Mouse (Mus musculus) brown adipose tissue, adult 24 weeks (tissue): ENCODE measurements around the gene Adora1. TPM values are rescaled to one million over a fixed set of nuclear protein-coding genes. Genes with fewer than 3 reads are reported as not detected.

ENCODE experiments used
- H3K27ac ChIP-seq: fragments of 200-500 bp; replicated peaks from 2 replicates; pipeline ENCODE4 v1.5.1; 2012; ENCODE audit warnings: low read depth, mild to moderate bottlenecking, low read length
- H3K4me1 ChIP-seq: fragments of 200-500 bp; 2 replicates; pipeline ENCODE4 v1.6.1; 2012; ENCODE audit warnings: low read length, mixed read lengths; ENCODE audit not compliant: control insufficient read depth, insufficient read depth, insufficient read length
- H3K4me3 ChIP-seq: fragments of 200-500 bp; 2 replicates; pipeline ENCODE4 v1.5.1; 2012; ENCODE audit warnings: low read depth, mild to moderate bottlenecking, low read length, moderate library complexity; ENCODE audit not compliant: insufficient read depth
- polyA plus RNA-seq: library from polyadenylated mRNA; stranded (reverse); fragments of >200 nt; gene quantifications from 2 replicates; pipeline ENCODE4 v1.2.4, GENCODE M21; 2012; ENCODE audit not compliant: missing spikeins, insufficient read depth, insufficient read length

Adora1 gene
- polyA plus RNA-seq, 1 experiment: 67.9 TPM

DNA sequence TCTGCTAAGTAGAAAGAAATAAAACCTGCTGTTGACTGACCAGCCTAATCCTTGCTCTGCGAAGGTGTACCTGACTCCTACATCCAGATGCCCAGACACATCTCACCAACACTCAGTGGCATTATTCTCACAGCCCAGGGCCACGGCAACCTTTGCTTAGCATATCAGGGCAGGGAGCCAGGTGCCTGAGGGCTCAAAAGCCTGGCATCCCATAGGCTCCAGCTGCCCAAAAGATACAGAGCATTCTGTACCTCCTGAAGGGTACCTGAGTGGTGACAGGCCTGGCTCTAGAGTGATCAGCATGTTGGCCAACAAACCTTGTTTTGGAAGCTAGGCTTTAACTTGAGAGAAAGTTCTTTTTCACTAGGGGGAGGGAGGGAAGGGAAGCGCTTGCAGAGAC is 4.0 kb downstream of the Adora1 start:
- peak overlapping the region; percentile 49 for H3K27ac ChIP-seq
- H3K4me1 ChIP-seq: peaks cover 16% of the 10 kb centered on the region
- no peak overlapping the region for H3K4me3 ChIP-seq

GRCm38 (mm10) chr1:134230638-134231228 is 4.5 kb downstream of the Adora1 start:
- Histone ChIP-seq H3K27ac (peak overlapping the region; percentile 49), H3K4me1 (peaks cover 16% of the 10 kb centered on the region)

DNA sequence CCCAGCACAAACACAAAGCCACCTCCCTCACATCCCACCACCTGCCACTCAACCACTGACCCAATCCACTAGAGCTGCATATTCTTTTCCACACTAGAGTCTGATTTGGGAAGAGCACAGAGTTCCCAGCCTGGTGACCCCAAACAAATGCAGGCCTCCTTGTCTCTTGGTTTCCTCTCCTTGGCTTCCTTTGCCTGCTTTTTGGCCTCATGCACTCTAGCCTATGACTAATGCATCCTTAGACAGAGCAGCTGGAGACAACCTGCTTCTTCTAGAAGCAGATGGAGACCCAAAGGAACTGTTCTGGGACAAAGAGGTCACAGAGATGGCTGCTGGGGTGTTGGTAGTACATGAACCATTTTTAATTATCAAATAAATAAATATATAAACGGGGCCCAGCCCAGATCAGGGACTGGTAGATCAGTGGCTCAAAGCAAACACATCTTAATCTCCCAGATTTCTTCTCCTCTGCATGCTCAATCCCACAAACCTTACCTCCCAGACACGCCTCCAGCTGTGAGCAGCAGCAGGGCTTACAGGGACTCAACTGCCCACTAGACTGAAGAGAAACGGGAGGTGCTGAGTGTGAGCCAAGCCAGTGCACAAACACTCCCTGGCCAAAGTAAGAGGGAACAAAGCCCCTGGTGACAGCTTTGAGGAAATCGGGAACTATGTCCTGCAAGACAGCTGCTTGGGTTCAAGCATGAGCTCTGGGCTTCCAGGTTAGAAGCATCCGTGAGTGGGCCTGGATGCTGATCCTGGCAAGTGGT is 5.2 kb downstream of the Adora1 start:
- Histone ChIP-seq H3K27ac (no peak overlapping the region), H3K4me1 (peaks cover 16% of the 10 kb centered on the region), H3K4me3 (no peak overlapping the region)

More at GRCm38 (mm10) chr1:134230638-134231228, 4.5 kb downstream of the Adora1 start:
- no peak overlapping the region for H3K4me3 ChIP-seq

GRCm38 (mm10) chr1:134226739-134227138 is 8.5 kb downstream of the Adora1 start:
- Histone ChIP-seq H3K27ac (no peak overlapping the region), H3K4me3 (no peak overlapping the region), H3K4me1 (peaks cover 20% of the 10 kb centered on the region)

- H3K4me1 ChIP-seq: peaks cover 17% of the 10 kb centered on the region
- H3K4me3 ChIP-seq: no peak overlapping the region
- no peak overlapping the region for H3K27ac ChIP-seq
Observed at GRCm38 (mm10) chr1:134225375-134225774, 9.9 kb downstream of the Adora1 start.

- no peak overlapping the region for H3K27ac ChIP-seq
Observed at GRCm38 (mm10) chr1:134224649-134225227, 10.5 kb downstream of the Adora1 start.

DNA sequence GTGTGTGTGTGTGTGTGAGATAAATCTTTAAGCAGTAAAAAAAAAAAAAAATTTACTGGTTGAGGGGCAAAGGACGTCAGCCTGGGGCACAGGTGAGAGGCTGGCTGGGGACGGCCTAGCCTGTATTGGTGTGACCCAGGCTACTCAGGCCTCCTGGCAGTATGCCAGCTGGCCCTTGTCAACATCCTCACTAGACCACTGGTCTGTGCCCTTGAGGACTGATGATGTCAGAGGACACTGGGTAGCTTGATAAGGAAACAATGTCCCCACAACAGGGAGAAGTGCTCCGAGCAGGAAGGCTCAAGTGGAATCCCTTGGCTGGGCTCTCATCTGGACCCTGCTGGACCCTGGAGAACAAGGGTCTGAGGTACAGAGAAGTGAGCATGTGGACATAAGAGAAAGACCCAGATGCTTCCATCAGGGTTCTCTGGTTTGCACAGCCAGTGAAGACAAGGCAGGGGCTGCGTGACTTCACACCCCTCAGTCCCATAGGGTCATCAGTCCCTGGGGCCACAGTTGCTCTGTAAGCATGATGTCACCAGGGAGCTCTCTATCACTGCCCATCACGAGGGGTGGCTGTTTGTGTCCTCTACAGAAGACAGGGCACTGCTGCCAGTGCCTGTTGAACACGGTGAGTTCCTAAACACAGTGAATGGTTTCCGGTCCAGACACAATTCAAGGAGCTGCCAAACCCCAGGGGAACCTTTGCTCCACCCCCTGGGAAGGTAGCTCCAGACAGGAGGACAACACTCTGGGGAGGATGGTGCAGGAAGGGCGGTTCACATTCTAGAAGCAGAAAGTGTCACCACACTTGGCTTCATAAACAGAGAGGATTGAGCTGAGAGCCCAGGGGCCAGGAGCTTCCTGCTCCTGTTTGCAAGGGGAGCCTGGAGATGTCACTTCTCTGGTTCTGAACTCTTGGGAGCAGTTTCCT is 12.8 kb downstream of the Adora1 start:
- Histone ChIP-seq H3K27ac (peak overlapping the region; percentile 9; the same call in 1 of the 2 replicates), H3K4me1 (peaks cover 9% of the 10 kb centered on the region), H3K4me3 (no peak overlapping the region)

More at GRCm38 (mm10) chr1:134224649-134225227, 10.5 kb downstream of the Adora1 start:
- H3K4me1 ChIP-seq: peaks cover 15% of the 10 kb centered on the region
- H3K4me3 ChIP-seq: no peak overlapping the region

GRCm38 (mm10) chr1:134221172-134221571 is 14.1 kb downstream of the Adora1 start:
- H3K27ac ChIP-seq: 0 out of 2 replicates have a peak overlapping the region, but pooled peaks have one; percentile 15
- no peak overlapping the region for H3K4me3 ChIP-seq
- H3K4me1 ChIP-seq: peaks cover 9% of the 10 kb centered on the region

- Histone ChIP-seq H3K4me3 (no peak overlapping the region), H3K4me1 (peaks cover 9% of the 10 kb centered on the region), H3K27ac (no peak overlapping the region)
Observed at GRCm38 (mm10) chr1:134219608-134220007, 15.6 kb downstream of the Adora1 start.

DNA sequence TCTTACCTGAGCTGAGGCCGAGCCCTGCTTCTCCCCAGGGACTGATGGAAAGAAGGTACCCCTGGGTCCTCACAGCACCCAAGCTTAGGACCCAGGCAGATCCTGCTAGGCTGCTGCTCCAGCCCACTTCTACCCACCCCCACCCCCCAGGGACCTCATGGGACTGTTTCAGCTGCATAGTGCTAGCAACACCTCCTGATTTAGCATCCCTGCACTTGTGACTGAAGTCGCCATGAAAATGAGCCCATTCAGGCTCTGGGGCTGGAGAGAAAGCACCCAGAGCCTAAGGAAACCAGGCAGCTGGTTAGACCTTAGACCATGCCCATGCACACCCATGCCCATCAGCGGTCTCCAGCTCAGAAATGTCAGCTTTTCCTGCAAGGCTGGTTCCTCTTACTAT is 17.3 kb downstream of the Adora1 start:
- Histone ChIP-seq H3K4me3 (no peak overlapping the region), H3K27ac (no peak overlapping the region), H3K4me1 (peaks cover 9% of the 10 kb centered on the region)

- Histone ChIP-seq H3K4me1 (no peaks in the 10 kb centered on the region), H3K4me3 (no peak overlapping the region), H3K27ac (no peak overlapping the region)
Observed at GRCm38 (mm10) chr1:134217028-134217481, 18.2 kb downstream of the Adora1 start.

DNA sequence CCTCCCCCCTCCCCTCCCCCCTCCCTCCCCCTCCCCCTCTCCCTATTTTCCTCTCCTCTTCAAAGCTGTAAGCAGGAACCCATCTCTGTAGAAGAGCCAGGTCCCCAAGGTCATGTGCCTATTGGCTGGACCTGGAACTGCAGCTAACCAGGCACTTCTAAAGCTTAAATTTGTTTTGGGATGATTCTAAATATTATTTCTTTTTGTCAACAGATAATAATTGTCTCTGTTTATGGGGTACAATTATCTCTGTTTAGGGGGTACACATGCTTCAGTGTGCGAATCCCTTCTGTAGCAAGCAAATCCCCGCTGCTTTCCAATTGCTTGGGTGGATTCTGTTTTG is 18.6 kb downstream of the Adora1 start:
- no peak overlapping the region for H3K4me3 ChIP-seq
- no peaks in the 10 kb centered on the region for H3K4me1 ChIP-seq

DNA sequence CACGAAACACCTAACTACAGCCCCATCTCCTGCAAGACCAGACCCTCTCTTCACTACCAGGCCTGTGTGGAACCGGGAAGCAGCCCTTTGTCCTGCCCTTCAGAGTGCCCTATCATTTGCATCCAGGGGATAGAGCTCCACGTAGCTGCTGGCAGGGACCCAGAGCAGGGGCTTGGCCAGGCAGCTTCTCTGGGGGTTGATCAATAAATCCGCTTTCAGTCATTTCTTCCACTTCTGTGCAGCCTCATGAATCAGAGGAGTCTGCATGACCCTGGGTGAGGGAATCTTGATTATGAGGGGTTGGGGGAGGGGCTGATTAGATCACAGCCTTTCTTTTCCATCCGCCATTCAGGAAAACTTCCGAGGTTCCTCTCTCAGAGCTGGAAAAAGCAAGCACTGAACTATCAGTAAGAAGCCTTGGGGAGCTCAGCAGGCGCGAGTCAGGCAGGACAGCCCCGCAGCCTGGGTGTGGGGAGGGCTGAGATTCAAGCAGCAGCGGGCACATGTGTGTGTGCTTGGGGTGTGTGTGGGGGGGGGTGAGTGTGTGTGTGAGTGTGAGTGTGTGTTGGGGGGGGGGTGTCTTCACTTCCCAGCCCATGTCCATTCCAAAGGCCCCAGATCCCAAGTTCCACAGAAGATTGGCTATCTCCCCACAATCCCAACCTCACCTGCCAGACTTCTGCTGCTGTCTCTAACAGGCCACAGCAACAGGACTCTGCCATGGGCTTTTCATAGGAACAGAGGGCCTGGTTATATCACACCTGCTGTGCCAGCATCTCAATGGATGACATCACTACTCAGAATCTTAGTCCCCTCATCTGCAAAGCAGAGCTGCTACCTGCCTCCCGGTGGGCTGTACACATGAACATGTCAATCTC is 19.2 kb downstream of the Adora1 start:
- H3K4me3 ChIP-seq: no peak overlapping the region
- H3K4me1 ChIP-seq: peaks cover 2% of the 10 kb centered on the region; the same call in 1 of the 2 replicates
- no peak overlapping the region for H3K27ac ChIP-seq

More for the DNA sequence above, 18.6 kb downstream of the Adora1 start:
- no peak overlapping the region for H3K27ac ChIP-seq

DNA sequence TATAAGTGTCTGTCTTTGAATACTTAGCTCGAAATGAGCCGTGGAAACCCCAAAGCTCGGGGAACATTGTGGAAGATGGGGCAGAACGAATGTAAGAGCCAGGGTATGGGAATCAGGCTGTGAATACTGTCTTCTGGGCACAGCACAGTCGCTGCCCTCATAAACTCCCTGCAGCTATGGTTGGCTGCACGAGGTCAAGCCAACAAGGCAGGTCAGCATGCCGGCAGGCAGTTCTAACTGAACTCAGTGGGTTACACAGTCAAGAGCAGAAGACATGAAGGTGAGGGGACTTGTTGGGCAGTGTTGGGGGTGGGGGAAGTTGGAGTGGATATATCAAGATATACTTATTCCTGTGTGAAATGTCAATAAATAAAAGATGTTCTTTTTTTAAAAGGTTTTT is 20.2 kb downstream of the Adora1 start:
- Histone ChIP-seq H3K4me3 (no peak overlapping the region), H3K27ac (no peak overlapping the region), H3K4me1 (peaks cover 7% of the 10 kb centered on the region; the same call in 1 of the 2 replicates)
